Comparison of ENCODE assay signal across 10 mouse cellular contexts in the genomic region with DNA sequence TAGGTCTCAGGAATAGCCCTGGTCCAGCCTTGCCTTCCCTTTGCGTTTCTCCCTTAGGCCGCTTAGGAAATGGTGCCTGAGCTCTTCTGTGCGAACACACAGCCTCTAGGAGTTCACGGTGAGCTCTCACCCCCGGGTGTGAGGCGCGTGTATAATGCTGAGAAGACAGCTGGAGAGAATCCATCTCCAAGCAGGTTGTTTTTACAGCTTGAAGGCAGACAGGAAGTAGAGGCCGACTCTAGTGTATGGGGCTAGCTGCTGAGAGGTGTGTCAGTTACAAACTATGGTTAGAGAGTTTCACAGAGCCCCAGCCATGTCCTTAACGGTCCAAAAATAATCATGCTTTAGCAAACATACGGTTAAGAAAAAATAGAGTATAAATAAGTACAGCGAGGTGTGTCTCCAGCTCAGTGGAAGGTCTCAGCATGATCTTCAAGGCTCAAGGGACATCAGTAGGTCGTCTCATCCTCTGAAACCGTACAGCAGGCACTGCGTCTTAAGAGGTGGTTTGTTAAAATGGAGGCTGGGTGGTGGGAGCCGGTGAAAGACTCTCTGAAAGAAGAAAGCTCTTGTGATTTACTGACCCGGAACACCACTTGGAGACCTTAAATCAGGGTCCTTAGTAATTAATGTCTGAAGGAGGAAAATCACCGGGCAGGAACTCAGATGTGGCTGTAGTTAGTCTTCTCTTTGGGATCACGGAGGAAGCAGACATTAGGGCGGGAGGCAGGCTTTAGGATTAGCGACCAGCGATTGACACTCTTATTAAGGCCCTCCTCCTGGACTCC. TPM values are rescaled to one million over a fixed set of nuclear protein-coding genes. Genes with fewer than 3 reads are reported as not detected.
DNase-seq lines count a peak whose midpoint lies in the region; ATAC-seq and TF ChIP-seq lines count a peak whose summit lies in the region.
"Had no signal": no experiment of that assay in that cellular context is flagged by ENCODE, and none has a peak within 500 bp of the region (broad histone marks: within the 10 kb centered on the region; RNA-seq: fewer than 3 reads in every experiment).

No protein-coding gene starts in this region.

- no peak for TF ChIP-seq CTCF in olfactory bulb, adult 2 months (IDR thresholded peaks at IDR 0.05; ENCODE audit: insufficient read depth, low read depth, low read length)

- H3K4me1 ChIP-seq in hindbrain, embryonic 14.5 days (replicated peaks; ENCODE audit: control insufficient read depth, insufficient read depth, low read length): peaks cover 27% of the 10 kb centered on the region
- peaks cover 6% of the 10 kb centered on the region for H3K4me1 ChIP-seq in hindbrain, embryonic 11.5 days (replicated peaks; ENCODE audit: control insufficient read depth, insufficient read depth, low read length)
- H3K4me1 ChIP-seq in forebrain, embryonic 11.5 days (replicated peaks; ENCODE audit: control insufficient read depth, insufficient read depth, low read length): peaks cover 24% of the 10 kb centered on the region
- peaks cover 52% of the 10 kb centered on the region for H3K4me1 ChIP-seq in limb, embryonic 10.5 days
- peaks cover 17% of the 10 kb centered on the region for H3K4me1 ChIP-seq in olfactory bulb, adult 2 months (ENCODE audit: control insufficient read depth, insufficient read depth, low read length)

- WGBS in hindbrain, embryonic 14.5 days: 34% methylated on average over 21 of the region's 21 CpGs
- WGBS in hindbrain, embryonic 11.5 days: 35% methylated on average over 21 of the region's 21 CpGs
- 15% methylated on average over 21 of the region's 21 CpGs for whole genome bisulfite sequencing in forebrain, embryonic 11.5 days
- 45% methylated on average over 21 of the region's 21 CpGs for WGBS in limb, embryonic 10.5 days
- WGBS in olfactory bulb, adult 2 months: 53% methylated on average over 21 of the region's 21 CpGs

- ATAC-seq in hindbrain, embryonic 14.5 days (ENCODE audit: low FRiP score): peak; percentile 32; the same call in 1 of the 2 replicates
- no peak for ATAC-seq in hindbrain, embryonic 11.5 days (ENCODE audit: low FRiP score)
- peak; percentile 43; the same call in 1 of the 2 replicates for ATAC-seq in forebrain, embryonic 11.5 days (replicated peaks; ENCODE audit: low FRiP score)
- no peak for ATAC-seq in megakaryocyte, adult 5-6 weeks (ENCODE audit: poor library complexity, severe bottlenecking)
- ATAC-seq: activated CD4-positive, CD25-positive, alpha-beta regulatory T cell, adult 4 months had no signal

- intact Hi-C loops in gastrocnemius, postnatal 36 days (cut with DNase I): no loop called here

- H3K27me3 ChIP-seq in hindbrain, embryonic 14.5 days (ENCODE audit: control insufficient read depth, insufficient read depth, low read length): peaks cover 12% of the 10 kb centered on the region; the same call in 1 of the 2 replicates
- no peaks in the 10 kb centered on the region for H3K27me3 ChIP-seq in hindbrain, embryonic 11.5 days (ENCODE audit: control insufficient read depth, insufficient read depth, low read length)
- H3K27me3 ChIP-seq in forebrain, embryonic 11.5 days (ENCODE audit: control insufficient read depth, insufficient read depth, low read length): no peaks in the 10 kb centered on the region
- no peaks in the 10 kb centered on the region for H3K27me3 ChIP-seq in limb, embryonic 10.5 days (ENCODE audit: low read depth, poor library complexity, severe bottlenecking)

- peaks cover 7% of the 10 kb centered on the region; the same call in 1 of the 2 replicates for H3K36me3 ChIP-seq in hindbrain, embryonic 14.5 days (replicated peaks; ENCODE audit: control insufficient read depth, insufficient read depth)
- no peaks in the 10 kb centered on the region for H3K36me3 ChIP-seq in hindbrain, embryonic 11.5 days (ENCODE audit: control insufficient read depth, insufficient read depth, low read length)
- H3K36me3 ChIP-seq in forebrain, embryonic 11.5 days (ENCODE audit: control insufficient read depth, insufficient read depth, low read length): no peaks in the 10 kb centered on the region
- H3K36me3 ChIP-seq in limb, embryonic 10.5 days: peaks cover 30% of the 10 kb centered on the region

- TF ChIP-seq POLR2A in olfactory bulb, adult 2 months (IDR thresholded peaks at IDR 0.05; ENCODE audit: insufficient read depth, low read depth, low read length): no peak

- no peak for DNase-seq in hindbrain, embryonic 14.5 days (ENCODE audit: low spot score)
- no peak for DNase-seq in hindbrain, embryonic 11.5 days (ENCODE audit: low spot score)
- DNase-seq in forebrain, embryonic 11.5 days (ENCODE audit: low spot score): no peak
- DNase-seq in limb, embryonic 10.5 days (ENCODE audit: low spot score): no peak
- DNase-seq in gastrocnemius, postnatal 36 days: no peak
- DNase-seq: kidney, adult 8-10 months had no signal

- no peak overlapping the region for H3K9ac ChIP-seq in hindbrain, embryonic 14.5 days
- no peak overlapping the region for H3K9ac ChIP-seq in hindbrain, embryonic 11.5 days (ENCODE audit: low read depth, low read length)
- H3K9ac ChIP-seq in forebrain, embryonic 11.5 days (ENCODE audit: low read length): no peak overlapping the region; the same call in 1 of the 2 replicates
- H3K9ac ChIP-seq: lung, embryonic 15.5 days had no signal

- no peaks in the 10 kb centered on the region for H3K9me3 ChIP-seq in hindbrain, embryonic 14.5 days (ENCODE audit: control insufficient read depth, low read length)
- no peaks in the 10 kb centered on the region for H3K9me3 ChIP-seq in hindbrain, embryonic 11.5 days (ENCODE audit: control insufficient read depth, low read length)
- H3K9me3 ChIP-seq in forebrain, embryonic 11.5 days (ENCODE audit: control insufficient read depth, low read length): no peaks in the 10 kb centered on the region
- no peaks in the 10 kb centered on the region for H3K9me3 ChIP-seq in limb, embryonic 10.5 days (replicated peaks)
- H3K9me3 ChIP-seq: lung, embryonic 15.5 days had no signal

- no peak overlapping the region; the same call in 1 of the 2 replicates for H3K4me2 ChIP-seq in hindbrain, embryonic 14.5 days (replicated peaks)
- no peak overlapping the region for H3K4me2 ChIP-seq in hindbrain, embryonic 11.5 days (replicated peaks; ENCODE audit: low read depth, low read length)
- peak overlapping the region; percentile 3; the same call in 1 of the 2 replicates for H3K4me2 ChIP-seq in forebrain, embryonic 11.5 days (ENCODE audit: low read depth, low read length, severe bottlenecking)
- H3K4me2 ChIP-seq: lung, embryonic 15.5 days had no signal

- H3K27ac ChIP-seq in hindbrain, embryonic 14.5 days: no peak overlapping the region
- no peak overlapping the region for H3K27ac ChIP-seq in hindbrain, embryonic 11.5 days (ENCODE audit: low read depth, low read length)
- H3K27ac ChIP-seq in forebrain, embryonic 11.5 days (ENCODE audit: low read depth, low read length): no peak overlapping the region
- H3K27ac ChIP-seq in limb, embryonic 10.5 days: peak overlapping the region; percentile 0; the same call in 1 of the 2 replicates
- peak overlapping the region; percentile 64 for H3K27ac ChIP-seq in olfactory bulb, adult 2 months (ENCODE audit: insufficient read depth, low read depth, low read length)
- H3K27ac ChIP-seq: lung, embryonic 15.5 days had no signal

- H3K4me3 ChIP-seq in hindbrain, embryonic 14.5 days (replicated peaks; ENCODE audit: low read length): no peak overlapping the region
- H3K4me3 ChIP-seq in hindbrain, embryonic 11.5 days (ENCODE audit: low read depth, low read length): no peak overlapping the region
- no peak overlapping the region for H3K4me3 ChIP-seq in forebrain, embryonic 11.5 days (ENCODE audit: low read depth, low read length)
- H3K4me3 ChIP-seq in limb, embryonic 10.5 days: no peak overlapping the region
- H3K4me3 ChIP-seq in olfactory bulb, adult 2 months (ENCODE audit: insufficient read depth, low read depth, low read length): no peak overlapping the region
- H3K4me3 ChIP-seq: lung, embryonic 15.5 days had no signal

RNA-seq across cellular contexts. Expression of gene Fat1, which starts 56.6 kb away (rescaled TPM):
- polyA plus RNA-seq in hindbrain, embryonic 14.5 days (2014; fragmentation: Nextera tagmentation; extraction: Ambion mirVana): 25.3 and 28.8 TPM in 2 replicates
- polyA plus RNA-seq in hindbrain, embryonic 11.5 days (2014; fragmentation: Nextera tagmentation; extraction: Ambion mirVana): 26.3 and 33.5 TPM in 2 replicates
- 35.2 and 35.5 TPM in 2 replicates for polyA plus RNA-seq in forebrain, embryonic 11.5 days (2014; fragmentation: Nextera tagmentation; extraction: Ambion mirVana)
- 17.2 and 20.1 TPM in 2 replicates for polyA plus RNA-seq in limb, embryonic 10.5 days (2016; fragmentation: Nextera tagmentation; extraction: Ambion mirVana)
- 137 TPM in 1 of 2 replicates, not detected in the other for polyA plus RNA-seq in olfactory bulb, adult 2 months (2012; ENCODE audit: insufficient read depth, insufficient read length, low replicate concordance, missing spikeins)
- 1 to 10 TPM; 3.4 to 4.3 TPM for total RNA-seq in gastrocnemius, postnatal 36 days (2021)
- total RNA-seq in megakaryocyte, adult 5-6 weeks (2015): 0.02 and 0.42 TPM in 2 replicates
- total RNA-seq in megakaryocyte, adult 5-6 weeks (2017): 0.04 and 0.07 TPM in 2 replicates

Comparison
In these comparisons a context has a peak if more than half of its experiments do, and no peak if none do; other contexts are left out.
1. ATAC-seq: peak in hindbrain, embryonic 14.5 days (single experiment) and forebrain, embryonic 11.5 days (single experiment); none in hindbrain, embryonic 11.5 days (single experiment) and megakaryocyte, adult 5-6 weeks (single experiment).
2. H3K27ac ChIP-seq: peak in limb, embryonic 10.5 days (single experiment) and olfactory bulb, adult 2 months (single experiment); none in hindbrain, embryonic 14.5 days (single experiment), hindbrain, embryonic 11.5 days (single experiment) and forebrain, embryonic 11.5 days (single experiment).